Mouse (Mus musculus) frontal cortex, adult 2 months (tissue): ENCODE data around the gene Pkdrej. TPM values are rescaled to one million over a fixed set of nuclear protein-coding genes. Genes with fewer than 3 reads are reported as not detected.

Experiments used
- DNase-seq, 2 experiments: peaks; one replicate each; pipeline ENCODE4 v3.0.0; 2022; ENCODE audit warnings: low spot score in 1 of 2; ENCODE audit errors: extremely low spot score in 1 of 2
- polyA plus RNA-seq: library from polyadenylated mRNA; depleted of rRNA; stranded (reverse); fragments of >200 nt; gene quantifications from 2 replicates; pipeline ENCODE4 v1.2.3, GENCODE M21; 2012; rRNA removed

Gene Pkdrej
- polyA plus RNA-seq, 1 experiment = 0.54 TPM

DNA sequence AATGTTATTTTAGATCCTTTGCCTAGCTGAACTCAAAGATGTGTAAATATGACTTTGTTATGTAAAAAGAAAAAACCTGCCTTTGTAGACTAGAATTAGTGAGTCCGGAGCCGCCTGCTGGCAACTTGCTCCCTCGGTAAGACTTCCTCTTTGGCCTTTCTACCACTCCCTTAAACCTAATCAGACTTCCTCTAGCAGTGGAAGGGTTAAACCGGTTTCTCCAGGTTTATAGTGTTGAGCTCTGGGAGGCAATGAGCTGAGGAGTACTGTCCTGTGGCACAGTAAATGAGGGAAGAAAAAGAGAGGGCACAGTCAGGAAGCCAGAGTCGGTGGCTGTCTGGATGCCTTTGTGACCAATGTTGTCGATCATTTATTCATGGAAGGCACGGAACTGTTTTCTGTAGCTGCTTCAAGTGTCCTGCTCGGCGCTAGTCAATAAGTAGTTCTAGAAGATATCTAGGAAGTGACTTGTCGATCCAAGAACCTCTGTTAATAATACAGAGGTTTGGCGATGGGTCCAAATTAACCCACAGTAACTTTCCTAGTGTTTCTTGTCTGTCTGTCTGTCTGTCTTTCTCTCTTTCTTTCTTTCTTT lies 49.3 kb downstream of the Pkdrej start:
- DNase-seq = no peak

- DNase-seq = no peak
Observed at GRCm38 (mm10) chr15:85771306-85772121, 50.0 kb downstream of the Pkdrej start.

- DNase-seq = no peak
Observed at GRCm38 (mm10) chr15:85768991-85769390, 52.5 kb downstream of the Pkdrej start.

DNA sequence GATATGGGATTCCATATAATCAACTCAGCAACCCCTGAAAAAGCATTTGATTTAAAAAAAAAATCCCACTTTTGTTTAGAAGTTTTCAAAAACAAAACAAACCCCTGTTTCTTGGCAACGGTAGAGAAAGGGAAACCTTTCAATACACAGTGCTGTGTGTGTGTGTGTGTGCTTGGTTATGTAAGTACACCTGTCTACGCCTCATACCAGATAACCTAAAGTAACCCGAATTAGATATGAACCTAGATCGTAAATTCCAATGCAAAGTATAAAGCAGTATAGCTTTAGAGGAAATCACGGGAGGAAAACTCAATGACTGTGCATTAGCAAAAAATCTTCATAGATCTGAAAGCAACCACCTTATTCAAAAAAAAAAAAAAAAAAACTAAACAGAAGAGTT lies 54.9 kb downstream of the Pkdrej start:
- DNase-seq = no peak

DNA sequence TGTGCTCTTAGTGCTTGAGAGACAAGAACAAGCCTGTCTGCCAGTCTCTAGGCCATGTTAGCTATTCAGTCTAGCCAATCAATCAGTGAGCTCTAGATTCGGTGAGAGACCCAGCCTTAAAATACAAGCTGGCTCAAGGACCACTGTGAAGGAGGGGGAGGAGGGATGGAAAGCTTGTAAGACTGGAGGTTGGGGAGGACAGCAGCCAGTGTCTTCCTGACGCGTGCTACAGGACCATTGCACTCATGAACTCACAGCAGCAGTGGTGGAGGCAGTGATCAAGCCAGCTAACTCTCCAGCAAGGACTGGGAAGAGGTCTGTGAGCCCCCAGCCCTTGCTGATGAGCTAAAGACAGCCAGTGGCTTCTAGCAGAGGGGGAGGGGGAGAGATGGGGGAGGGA lies 56.5 kb downstream of the Pkdrej start:
- no peak for DNase-seq

Other genes with a start within 250 kb of the Pkdrej start
- gene Wnt7b, start 239.3 kb downstream of the Pkdrej start, polyA plus RNA-seq = 25.2 and 38.7 TPM in 2 replicates
- 1.4 and 1.5 TPM in 2 replicates for gene Ppara, start 86.8 kb downstream of the Pkdrej start, polyA plus RNA-seq
- 23.5 and 27.1 TPM in 2 replicates for gene Cdpf1, start 10.0 kb downstream of the Pkdrej start, polyA plus RNA-seq
- 5.2 and 6.2 TPM in 2 replicates for gene Ttc38, start 10.6 kb upstream of the Pkdrej start, polyA plus RNA-seq
- 0.78 and 0.95 TPM in 2 replicates for gene Gtse1, start 38.0 kb upstream of the Pkdrej start, polyA plus RNA-seq
- 54.8 and 62.9 TPM in 2 replicates for gene Trmu, start 57.6 kb upstream of the Pkdrej start, polyA plus RNA-seq
- 1.9 and 2.6 TPM in 2 replicates for gene Celsr1, start 212.0 kb upstream of the Pkdrej start, polyA plus RNA-seq
- 32.2 and 39.5 TPM in 2 replicates for gene Gramd4, start 236.0 kb upstream of the Pkdrej start, polyA plus RNA-seq